In the genomic region with DNA sequence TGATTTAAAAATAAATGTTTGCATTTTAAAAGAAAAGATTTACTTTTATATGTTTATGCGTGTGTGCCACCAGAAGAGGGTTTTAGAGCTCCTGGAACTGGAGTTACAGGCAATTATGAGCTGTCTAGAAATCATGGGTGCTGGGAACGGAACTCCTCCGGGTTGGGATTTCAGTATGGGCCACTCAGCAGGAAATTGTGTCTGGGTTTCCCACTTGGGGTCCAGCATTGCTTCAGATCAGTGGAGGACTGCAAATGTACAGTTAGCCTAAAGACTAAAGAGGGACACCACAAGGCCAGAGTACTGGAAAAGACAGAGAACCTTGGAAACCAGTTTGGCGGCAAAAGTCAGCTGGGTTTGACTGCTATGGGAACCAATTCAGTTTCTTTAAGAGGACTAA, we compare ENCODE assay signal across 30 mouse cellular contexts. TPM values are rescaled to one million over a fixed set of nuclear protein-coding genes. Genes with fewer than 3 reads are reported as not detected.
DNase-seq lines count a peak whose midpoint lies in the region; ATAC-seq and TF ChIP-seq lines count a peak whose summit lies in the region.
"Had no signal": no experiment of that assay in that cellular context is flagged by ENCODE, and none has a peak within 500 bp of the region (broad histone marks: within the 10 kb centered on the region; RNA-seq: fewer than 3 reads in every experiment).

No protein-coding gene starts in this region.

- H3K4me1 ChIP-seq in liver, embryonic 11.5 days (replicated peaks; ENCODE audit: control insufficient read depth, insufficient read depth, low read length): no peaks in the 10 kb centered on the region; the same call in 1 of the 2 replicates
- H3K4me1 ChIP-seq in MEL (ENCODE audit: control insufficient read depth in 1 of 2, insufficient read depth in 2 of 2, low read length in 2 of 2): peaks cover 7 to 20% of the 10 kb centered on the region in 2 experiments
- no peaks in the 10 kb centered on the region; a peak in 1 of 4 replicates for H3K4me1 ChIP-seq in liver, embryonic 14.5 days (replicated peaks; ENCODE audit: control insufficient read depth in 2 of 2, insufficient read depth in 2 of 2, low read length in 1 of 2)

- no peak for TF ChIP-seq RAD21 in MEL (IDR thresholded peaks at IDR 0.05; ENCODE audit: low read depth, low read length)

- no peak for TF ChIP-seq EP300 in MEL (IDR thresholded peaks at IDR 0.05; ENCODE audit: low read depth in 1 of 2, low read length in 2 of 2)
- no peak for TF ChIP-seq EP300 in liver, embryonic 14.5 days (IDR thresholded peaks at IDR 0.05; ENCODE audit: low read depth)

- peak overlapping the region; percentile 79; the same call in 1 of the 2 replicates for H3K4me2 ChIP-seq in liver, embryonic 11.5 days
- H3K4me2 ChIP-seq in liver, embryonic 14.5 days (ENCODE audit: low read depth): peak overlapping the region; percentile 92

- ATAC-seq in liver, embryonic 11.5 days (replicated peaks; ENCODE audit: low FRiP score): no peak
- ATAC-seq in liver, embryonic 14.5 days (ENCODE audit: insufficient read depth): no peak

- DNase-seq in gastrocnemius, adult 2 months: no peak
- DNase-seq in gastrocnemius, adult 18-20 months (ENCODE audit: low spot score): no peak
- no peak for DNase-seq in liver, embryonic 11.5 days (ENCODE audit: low spot score)
- no peak for DNase-seq in liver
- no peak for DNase-seq in MEL (ENCODE audit: low read depth, low spot score)
- DNase-seq in liver, embryonic 14.5 days (ENCODE audit: low read depth in 3 of 3, low spot score in 3 of 3): no peak
- DNase-seq in right cerebral cortex, postnatal 10 days (ENCODE audit: low spot score in 2 of 2): no peak

- intact Hi-C loops in gastrocnemius, adult 2 months (cut with DNase I): loop anchor here (2.0 kb wide), 1 partner anchor 104 kb away; no protein-coding TSS in a partner anchor

- H3K27ac ChIP-seq in gastrocnemius, adult 2 months: peak overlapping the region; percentile 99; the same call in 1 of the 2 replicates
- no peak overlapping the region for H3K27ac ChIP-seq in liver, embryonic 11.5 days (ENCODE audit: low read depth, low read length)
- peak overlapping the region; percentile 49 for H3K27ac ChIP-seq in MEL (ENCODE audit: control insufficient read depth, low read depth, low read length)
- no peak overlapping the region for H3K27ac ChIP-seq in liver, embryonic 14.5 days
- H3K27ac ChIP-seq: hindbrain, embryonic 12.5 days; intestine, embryonic 15.5 days; lung, embryonic 15.5 days; stomach, embryonic 15.5 days had no signal

- no peak for TF ChIP-seq POLR2A in MEL (IDR thresholded peaks at IDR 0.05; ENCODE audit: control insufficient read depth in 1 of 2, insufficient read depth in 1 of 2, low read depth in 1 of 2, low read length in 2 of 2, poor library complexity in 1 of 2)

- no peaks in the 10 kb centered on the region for H3K36me3 ChIP-seq in liver, embryonic 11.5 days (ENCODE audit: control insufficient read depth, insufficient read depth, low read length)
- H3K36me3 ChIP-seq in MEL (ENCODE audit: control insufficient read depth in 1 of 2, insufficient read depth in 2 of 2, low read length in 2 of 2): peaks cover 0 to 21% of the 10 kb centered on the region in 2 experiments; a peak in 2 of 4 replicates
- H3K36me3 ChIP-seq in liver, embryonic 14.5 days (replicated peaks; ENCODE audit: control insufficient read depth, insufficient read depth, low read depth): no peaks in the 10 kb centered on the region
- H3K36me3 ChIP-seq: stomach, embryonic 15.5 days had no signal

- peak overlapping the region; percentile 27; the same call in 1 of the 2 replicates for H3K9ac ChIP-seq in liver, embryonic 11.5 days (ENCODE audit: low read depth, low read length)
- H3K9ac ChIP-seq in MEL (ENCODE audit: control insufficient read depth, low read depth, low read length, poor library complexity, severe bottlenecking): peak overlapping the region; percentile 70
- H3K9ac ChIP-seq in liver, embryonic 14.5 days (replicated peaks): no peak overlapping the region; the same call in 1 of the 2 replicates
- H3K9ac ChIP-seq: hindbrain, embryonic 12.5 days; midbrain, embryonic 15.5 days; stomach, embryonic 15.5 days had no signal

- 80% methylated on average over 4 of the region's 4 CpGs for WGBS in liver, embryonic 11.5 days
- WGBS in liver, embryonic 14.5 days (ENCODE audit: insufficient replicate concordance): 74% methylated on average over 4 of the region's 4 CpGs

- no peak overlapping the region for H3K4me3 ChIP-seq in gastrocnemius, adult 2 months
- no peak overlapping the region for H3K4me3 ChIP-seq in liver, embryonic 11.5 days (ENCODE audit: low read depth, low read length)
- H3K4me3 ChIP-seq in MEL (ENCODE audit: control insufficient read depth in 1 of 2, insufficient read depth in 1 of 2, low read depth in 2 of 2, low read length in 2 of 2): peak overlapping the region; percentile 48 to 57; a peak in 3 of 4 replicates
- no peak overlapping the region for H3K4me3 ChIP-seq in liver, embryonic 14.5 days (ENCODE audit: insufficient read depth in 1 of 2, low read depth in 2 of 2, low read length in 2 of 2)

- peaks cover 6% of the 10 kb centered on the region; the same call in 1 of the 2 replicates for H3K79me2 ChIP-seq in MEL (ENCODE audit: control insufficient read depth, insufficient read depth, low read length, poor library complexity)

- H3K9me3 ChIP-seq in liver, embryonic 11.5 days (ENCODE audit: control insufficient read depth, low read length): no peaks in the 10 kb centered on the region
- no peaks in the 10 kb centered on the region for H3K9me3 ChIP-seq in MEL (replicated peaks; ENCODE audit: insufficient read depth, low read length)
- no peaks in the 10 kb centered on the region for H3K9me3 ChIP-seq in liver, embryonic 14.5 days (ENCODE audit: control insufficient read depth, low read length)
- H3K9me3 ChIP-seq: hindbrain, embryonic 12.5 days; intestine, embryonic 15.5 days; lung, embryonic 15.5 days; midbrain, embryonic 15.5 days; neural tube, embryonic 15.5 days; stomach, embryonic 15.5 days had no signal

- H3K27me3 ChIP-seq in liver, embryonic 11.5 days (replicated peaks; ENCODE audit: control insufficient read depth, insufficient read depth, low read length): no peaks in the 10 kb centered on the region
- no peaks in the 10 kb centered on the region for H3K27me3 ChIP-seq in MEL (ENCODE audit: control insufficient read depth in 1 of 2, insufficient read depth in 2 of 2, low read length in 2 of 2)
- no peaks in the 10 kb centered on the region for H3K27me3 ChIP-seq in liver, embryonic 14.5 days (ENCODE audit: control insufficient read depth, insufficient read depth, low read length)
- H3K27me3 ChIP-seq: hindbrain, embryonic 12.5 days; intestine, embryonic 15.5 days; lung, embryonic 15.5 days; midbrain, embryonic 15.5 days; neural tube, embryonic 15.5 days; stomach, embryonic 15.5 days had no signal

- no peak for TF ChIP-seq CTCF in gastrocnemius, adult 2 months (IDR thresholded peaks at IDR 0.05)
- TF ChIP-seq CTCF in MEL (IDR thresholded peaks at IDR 0.05 in 2 of 3, conservative IDR thresholded peaks at IDR 0.05 in 1 of 3; ENCODE audit: control insufficient read depth in 1 of 3, insufficient read depth in 1 of 3, low read depth in 2 of 3, low read length in 3 of 3, poor library complexity in 1 of 3, severe bottlenecking in 1 of 3): no peak
- no peak for TF ChIP-seq CTCF in liver, embryonic 14.5 days (IDR thresholded peaks at IDR 0.05; ENCODE audit: low read depth)

TF ChIP-seq in MEL, 35 proteins besides CTCF, POLR2A, EP300 and RAD21 (continues in another document):
- no peak for TF ChIP-seq KAT2A (conservative IDR thresholded peaks at IDR 0.05; ENCODE audit: low read depth, low read length)
- no peak for TF ChIP-seq RCOR1 (IDR thresholded peaks at IDR 0.05; ENCODE audit: low read depth, low read length)
- TF ChIP-seq ZNF384 (IDR thresholded peaks at IDR 0.05; ENCODE audit: low read depth, low read length): no peak
- no peak for TF ChIP-seq JUND (IDR thresholded peaks at IDR 0.05; ENCODE audit: low read depth, low read length)
- TF ChIP-seq MAX (IDR thresholded peaks at IDR 0.05; ENCODE audit: low read length): no peak
- TF ChIP-seq ETS1 (IDR thresholded peaks at IDR 0.05; ENCODE audit: low read depth, low read length): no peak
- TF ChIP-seq ZC3H11A (IDR thresholded peaks at IDR 0.05; ENCODE audit: low read depth, low read length): no peak
- no peak for TF ChIP-seq MAZ (IDR thresholded peaks at IDR 0.05; ENCODE audit: low read depth, low read length)
- TF ChIP-seq GATA1 (IDR thresholded peaks at IDR 0.05; ENCODE audit: low read depth, low read length): no peak
- TF ChIP-seq MEF2A (IDR thresholded peaks at IDR 0.05; ENCODE audit: extremely low read depth, insufficient replicate concordance, low read depth, low read length, poor library complexity, severe bottlenecking): no peak

RNA-seq across cellular contexts. Expression of a gene that starts 0.7 kb away (rescaled TPM):
- 100 to 1,000 TPM; 231 to 243 TPM for total RNA-seq in gastrocnemius, adult 2 months (2021)
- 100 to 1,000 TPM; 222 to 264 TPM for total RNA-seq in gastrocnemius, adult 18-20 months (2021)
- 91.3 and 101 TPM in 2 replicates for polyA plus RNA-seq in liver, embryonic 11.5 days (2014; fragmentation: Nextera tagmentation; extraction: Ambion mirVana)
- 205 and 240 TPM in 2 replicates for total RNA-seq in MEL (2012; rRNA removed)
- polyA plus RNA-seq in MEL (2012; ENCODE audit: insufficient read depth in 1 of 2, insufficient read length in 2 of 2, low read depth in 1 of 2, low replicate concordance in 2 of 2, missing spikeins in 1 of 2): 100 to 1,000 TPM in 1 of 2 experiments, not detected in 1; 223 TPM
- polyA plus RNA-seq in liver, embryonic 14.5 days (2012; rRNA removed): 46.8 and 56.5 TPM in 2 replicates
- polyA plus RNA-seq in liver, embryonic 14.5 days (2014; fragmentation: Nextera tagmentation; extraction: Ambion mirVana): 60.7 and 62.2 TPM in 2 replicates

RNA-seq across cellular contexts. Expression of a gene that starts 28.9 kb away (rescaled TPM):
- not detected for total RNA-seq in gastrocnemius, adult 2 months (2021)
- total RNA-seq in gastrocnemius, adult 18-20 months (2021): not detected
- polyA plus RNA-seq in liver, embryonic 11.5 days (2014; fragmentation: Nextera tagmentation; extraction: Ambion mirVana): not detected in 2 replicates
- not detected in 2 replicates for total RNA-seq in MEL (2012; rRNA removed)
- polyA plus RNA-seq in MEL (2012; ENCODE audit: insufficient read depth in 1 of 2, insufficient read length in 2 of 2, low read depth in 1 of 2, low replicate concordance in 2 of 2, missing spikeins in 1 of 2): under 1 TPM in 1 of 2 experiments, not detected in 1; 0.13 TPM
- not detected in 2 replicates for polyA plus RNA-seq in liver, embryonic 14.5 days (2012; rRNA removed)
- polyA plus RNA-seq in liver, embryonic 14.5 days (2014; fragmentation: Nextera tagmentation; extraction: Ambion mirVana): not detected in 2 replicates
- total RNA-seq: adrenal gland, adult 8-10 months; adrenal gland, postnatal 4 days; ES-E14; gastrocnemius, adult 8-10 months; gastrocnemius, postnatal 4 days; heart, adult 8-10 months; heart, postnatal 36 days; layer of hippocampus, adult 18-20 months; layer of hippocampus, postnatal 10 days; left cerebral cortex, adult 18-20 months; left cerebral cortex, postnatal 14 days; liver, adult 2 months; megakaryocyte-erythroid progenitor cell, adult 5-6 weeks had no signal
- polyA plus RNA-seq: frontal cortex, adult 2 months; heart, embryonic 14.5 days; intestine, embryonic 15.5 days; kidney, embryonic 14.5 days; limb, embryonic 11.5 days; liver, adult 2 months; lung, embryonic 15.5 days; stomach, embryonic 15.5 days had no signal

RNA-seq across cellular contexts. Expression of a gene that starts 32.5 kb away (rescaled TPM):
- total RNA-seq in gastrocnemius, adult 2 months (2021): not detected
- total RNA-seq in gastrocnemius, adult 18-20 months (2021): under 1 TPM; 0.17 to 0.23 TPM
- polyA plus RNA-seq in liver, embryonic 11.5 days (2014; fragmentation: Nextera tagmentation; extraction: Ambion mirVana): 1.4 and 1.5 TPM in 2 replicates
- total RNA-seq in MEL (2012; rRNA removed): 0.19 and 0.26 TPM in 2 replicates
- polyA plus RNA-seq in MEL (2012; ENCODE audit: insufficient read depth in 1 of 2, insufficient read length in 2 of 2, low read depth in 1 of 2, low replicate concordance in 2 of 2, missing spikeins in 1 of 2): 1 to 10 TPM in 1 of 2 experiments, not detected in 1; 3.5 TPM
- 0.38 and 0.50 TPM in 2 replicates for polyA plus RNA-seq in liver, embryonic 14.5 days (2012; rRNA removed)
- 0.60 and 0.68 TPM in 2 replicates for polyA plus RNA-seq in liver, embryonic 14.5 days (2014; fragmentation: Nextera tagmentation; extraction: Ambion mirVana)

Comparison
In these comparisons a context has a peak if more than half of its experiments do, and no peak if none do; other contexts are left out.
1. H3K27ac ChIP-seq: peak in gastrocnemius, adult 2 months (single experiment) and MEL (single experiment); none in liver, embryonic 11.5 days (single experiment) and liver, embryonic 14.5 days (single experiment).
2. H3K4me3 ChIP-seq: peak in MEL (2 of 2); none in gastrocnemius, adult 2 months (single experiment), liver, embryonic 11.5 days (single experiment) and liver, embryonic 14.5 days (0 of 2).